Mouse (Mus musculus) ES-E14 (cell line): ENCODE measurements at regions not wholly inside any gene's neighbourhood (a gene's known extent, or its start where the extent isn't known, plus 50 kb on each side); places are given as distances from the start of the nearest gene placed in this dataset.

Experiments used
- CHD2 ChIP-seq: IDR thresholded peaks from 2 replicates; pipeline ENCODE4 v1.6.1; 2014; ENCODE audit warnings: mild to moderate bottlenecking, low read depth, low read length, inconsistent platforms
- HCFC1 ChIP-seq: IDR thresholded peaks from 2 replicates; pipeline ENCODE4 v1.6.1; 2012; ENCODE audit warnings: low read length, inconsistent platforms, borderline replicate concordance; ENCODE audit not compliant: insufficient read depth
- ZC3H11A ChIP-seq: IDR thresholded peaks from 2 replicates; pipeline ENCODE4 v1.6.1; 2012; ENCODE audit warnings: low read depth, mild to moderate bottlenecking, inconsistent platforms, low read length, borderline replicate concordance
- ZNF384 ChIP-seq: IDR thresholded peaks from 2 replicates; pipeline ENCODE4 v1.6.1; 2012; ENCODE audit warnings: low read depth, low read length, inconsistent platforms

DNA sequence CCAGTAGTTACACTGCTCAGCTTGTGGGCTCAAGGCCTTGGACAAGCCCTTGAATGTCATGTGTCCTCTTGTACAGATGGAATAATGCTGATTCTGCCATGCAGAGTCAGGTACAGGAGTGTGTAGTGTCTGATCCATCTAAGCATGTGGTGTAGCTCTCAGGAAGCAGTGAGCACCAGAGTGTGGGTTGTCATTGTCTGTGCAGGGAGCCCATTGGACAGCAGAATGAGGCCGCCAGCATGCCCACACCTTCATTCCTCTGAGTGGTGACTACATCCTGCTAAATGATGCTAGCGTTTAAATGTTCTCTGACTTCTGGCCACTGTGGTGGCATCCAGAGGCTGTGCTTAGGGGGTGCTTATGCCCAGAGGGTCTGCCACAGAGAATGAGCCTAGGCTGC lies 137.5 kb upstream of the Kcnab2 start:
- TF ChIP-seq HCFC1 = no peak
- no peak for TF ChIP-seq ZNF384
- TF ChIP-seq ZC3H11A = no peak
- no peak for TF ChIP-seq CHD2
